Comparison of ENCODE assay signal across 9 mouse cellular contexts in the genomic region with DNA sequence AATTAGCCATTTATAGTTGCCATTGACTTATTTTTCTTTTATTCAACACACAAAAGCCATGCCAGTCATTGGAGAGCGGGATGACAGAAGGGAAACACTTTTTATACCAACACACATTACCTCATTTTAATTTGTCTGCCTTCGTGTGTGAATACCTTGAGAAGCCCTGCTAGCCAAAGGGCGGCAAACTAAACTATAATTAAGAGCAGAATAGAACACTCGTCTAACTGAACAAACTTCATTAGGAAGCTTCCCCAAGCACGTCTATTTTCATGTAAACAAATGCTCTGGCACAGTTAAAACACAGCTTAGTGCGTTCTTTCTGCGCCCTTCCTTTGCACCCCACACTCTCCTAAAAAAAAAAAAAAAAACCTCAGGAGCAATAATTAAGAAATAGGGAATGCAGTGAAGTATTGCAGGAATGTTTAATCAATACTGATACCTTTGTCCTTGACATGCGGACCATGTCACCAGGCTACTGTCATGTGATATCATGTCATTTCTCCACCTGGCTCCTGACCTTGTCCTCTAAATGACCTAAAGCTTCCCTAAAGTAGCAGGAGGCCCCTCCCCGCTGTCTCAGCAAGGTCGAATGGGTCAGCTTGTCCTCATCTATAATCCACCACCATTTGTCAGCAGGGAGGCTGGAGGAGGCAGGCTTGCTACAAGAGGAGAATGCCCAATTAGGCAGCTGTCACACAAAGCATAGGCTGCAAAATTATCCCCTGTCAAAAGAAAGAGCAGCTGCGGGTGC. TPM values are rescaled to one million over a fixed set of nuclear protein-coding genes. Genes with fewer than 3 reads are reported as not detected.
DNase-seq lines count a peak whose midpoint lies in the region; ATAC-seq and TF ChIP-seq lines count a peak whose summit lies in the region.
"Had no signal": no experiment of that assay in that cellular context is flagged by ENCODE, and none has a peak within 500 bp of the region (broad histone marks: within the 10 kb centered on the region; RNA-seq: fewer than 3 reads in every experiment).

No protein-coding gene starts in this region.

- no peaks in the 10 kb centered on the region for H3K36me3 ChIP-seq in heart, embryonic 10.5 days
- H3K36me3 ChIP-seq in heart, embryonic 11.5 days (ENCODE audit: control insufficient read depth, insufficient read depth, low read length): no peaks in the 10 kb centered on the region
- H3K36me3 ChIP-seq in forebrain, embryonic 10.5 days (replicated peaks): peaks cover 7% of the 10 kb centered on the region; the same call in 1 of the 2 replicates
- no peaks in the 10 kb centered on the region for H3K36me3 ChIP-seq in kidney, postnatal 0 days (ENCODE audit: insufficient read depth, low read length)
- H3K36me3 ChIP-seq: embryonic facial prominence, embryonic 13.5 days had no signal

- H3K4me3 ChIP-seq in heart, embryonic 10.5 days: no peak overlapping the region
- no peak overlapping the region for H3K4me3 ChIP-seq in heart, embryonic 11.5 days (ENCODE audit: low read depth, low read length)
- no peak overlapping the region for H3K4me3 ChIP-seq in forebrain, embryonic 10.5 days
- no peak overlapping the region for H3K4me3 ChIP-seq in kidney, postnatal 0 days (replicated peaks; ENCODE audit: low read depth, low read length)
- H3K4me3 ChIP-seq: embryonic facial prominence, embryonic 13.5 days had no signal

- no peak for DNase-seq in heart, embryonic 10.5 days (ENCODE audit: low spot score)
- peak; percentile 78 for DNase-seq in forebrain, embryonic 10.5 days (ENCODE audit: extremely low spot score, low spot score)
- DNase-seq in kidney, postnatal 0 days (ENCODE audit: low spot score): peak; percentile 33
- peak; percentile 71 for DNase-seq in neural tube, embryonic 10.5 days (ENCODE audit: extremely low spot score, low spot score)
- DNase-seq in layer of hippocampus, adult 9-11 months: no peak
- DNase-seq in layer of hippocampus, postnatal 10 days (ENCODE audit: low spot score in 2 of 2): no peak
- DNase-seq in B cell, adult 2 months: no peak

- no peak overlapping the region for H3K9ac ChIP-seq in heart, embryonic 11.5 days (ENCODE audit: low read depth, low read length)
- no peak overlapping the region for H3K9ac ChIP-seq in kidney, postnatal 0 days (ENCODE audit: low read depth, low read length)
- H3K9ac ChIP-seq: embryonic facial prominence, embryonic 13.5 days had no signal

- no peak for TF ChIP-seq CTCF in kidney, postnatal 0 days (IDR thresholded peaks at IDR 0.05; ENCODE audit: low read depth)

- ATAC-seq in heart, embryonic 11.5 days (replicated peaks; ENCODE audit: insufficient number of reproducible peaks, low FRiP score, low TSS enrichment): no peak
- ATAC-seq in kidney, postnatal 0 days (replicated peaks; ENCODE audit: low FRiP score, low read depth): peak; percentile 50

- 58% methylated on average over 11 of the region's 11 CpGs for whole genome bisulfite sequencing in heart, embryonic 10.5 days
- 54% methylated on average over 11 of the region's 11 CpGs for WGBS in heart, embryonic 11.5 days (ENCODE audit: insufficient replicate concordance)
- WGBS in forebrain, embryonic 10.5 days: 25% methylated on average over 11 of the region's 11 CpGs
- whole genome bisulfite sequencing in kidney, postnatal 0 days: 35% methylated on average over 11 of the region's 11 CpGs

- peak overlapping the region; percentile 37; the same call in 1 of the 2 replicates for H3K27ac ChIP-seq in heart, embryonic 10.5 days
- H3K27ac ChIP-seq in heart, embryonic 11.5 days (ENCODE audit: low read depth, low read length): no peak overlapping the region
- H3K27ac ChIP-seq in forebrain, embryonic 10.5 days: 0 out of 2 replicates have a peak overlapping the region, but pooled peaks have one; percentile 15
- 0 out of 2 replicates have a peak overlapping the region, but pooled peaks have one; percentile 31 for H3K27ac ChIP-seq in kidney, postnatal 0 days
- H3K27ac ChIP-seq: embryonic facial prominence, embryonic 13.5 days had no signal

- H3K9me3 ChIP-seq in heart, embryonic 10.5 days: no peaks in the 10 kb centered on the region
- H3K9me3 ChIP-seq in heart, embryonic 11.5 days (replicated peaks; ENCODE audit: control insufficient read depth, low read length): no peaks in the 10 kb centered on the region
- H3K9me3 ChIP-seq in forebrain, embryonic 10.5 days: no peaks in the 10 kb centered on the region
- no peaks in the 10 kb centered on the region for H3K9me3 ChIP-seq in kidney, postnatal 0 days (replicated peaks; ENCODE audit: low read length)
- H3K9me3 ChIP-seq: embryonic facial prominence, embryonic 13.5 days had no signal

- peaks cover 38% of the 10 kb centered on the region for H3K4me1 ChIP-seq in heart, embryonic 10.5 days
- peaks cover 26% of the 10 kb centered on the region for H3K4me1 ChIP-seq in heart, embryonic 11.5 days (ENCODE audit: control insufficient read depth, insufficient read depth, low read length)
- H3K4me1 ChIP-seq in forebrain, embryonic 10.5 days: peaks cover 69% of the 10 kb centered on the region
- H3K4me1 ChIP-seq in kidney, postnatal 0 days (replicated peaks; ENCODE audit: insufficient read depth, low read length): peaks cover 24% of the 10 kb centered on the region

- no peaks in the 10 kb centered on the region for H3K27me3 ChIP-seq in heart, embryonic 10.5 days (ENCODE audit: insufficient read depth, poor library complexity, severe bottlenecking)
- H3K27me3 ChIP-seq in heart, embryonic 11.5 days (ENCODE audit: control insufficient read depth, insufficient read depth, low read length): no peaks in the 10 kb centered on the region
- H3K27me3 ChIP-seq in forebrain, embryonic 10.5 days (ENCODE audit: poor library complexity, severe bottlenecking): peaks cover 6% of the 10 kb centered on the region; the same call in 1 of the 2 replicates
- H3K27me3 ChIP-seq in kidney, postnatal 0 days (ENCODE audit: insufficient read depth, low read length): no peaks in the 10 kb centered on the region
- H3K27me3 ChIP-seq: embryonic facial prominence, embryonic 13.5 days had no signal

- H3K4me2 ChIP-seq in heart, embryonic 11.5 days: no peak overlapping the region
- no peak overlapping the region for H3K4me2 ChIP-seq in kidney, postnatal 0 days (ENCODE audit: low read length)
- H3K4me2 ChIP-seq: embryonic facial prominence, embryonic 13.5 days had no signal

RNA-seq across cellular contexts. Expression of a gene that starts 54.1 kb away (rescaled TPM):
- polyA plus RNA-seq in heart, embryonic 10.5 days (2016; fragmentation: Nextera tagmentation; extraction: Ambion mirVana): 22.3 and 31.2 TPM in 2 replicates
- 23.6 and 26.5 TPM in 2 replicates for polyA plus RNA-seq in heart, embryonic 11.5 days (2014; fragmentation: Nextera tagmentation; extraction: Ambion mirVana)
- 38.5 and 45.5 TPM in 2 replicates for polyA plus RNA-seq in forebrain, embryonic 10.5 days (2016; fragmentation: Nextera tagmentation; extraction: Ambion mirVana)
- polyA plus RNA-seq in kidney, postnatal 0 days (2015; fragmentation: Nextera tagmentation; extraction: Ambion mirVana): 33.7 and 36.4 TPM in 2 replicates
- 10 to 100 TPM; 53.2 to 59.2 TPM for total RNA-seq in layer of hippocampus, postnatal 10 days (2021)

Comparison
In these comparisons a context has a peak if more than half of its experiments do, and no peak if none do; other contexts are left out.
1. DNase-seq: peak in forebrain, embryonic 10.5 days (single experiment), kidney, postnatal 0 days (single experiment) and neural tube, embryonic 10.5 days (single experiment); none in heart, embryonic 10.5 days (single experiment), layer of hippocampus, adult 9-11 months (single experiment), layer of hippocampus, postnatal 10 days (0 of 2) and B cell, adult 2 months (0 of 2).